Mouse (Mus musculus): ENCODE measurements around the gene Tra2b. TPM values are rescaled to one million over a fixed set of nuclear protein-coding genes. Genes with fewer than 3 reads are reported as not detected.
"Not testable (repeated sequence)": the region's sequence is repeated elsewhere in the genome, so short reads cannot be mapped to it uniquely, and the experiment has no call there.

Tra2b gene
- polyA plus RNA-seq (2014; fragmentation: Nextera tagmentation; extraction: Ambion mirVana): 266 and 290 TPM in 2 replicates

DNA sequence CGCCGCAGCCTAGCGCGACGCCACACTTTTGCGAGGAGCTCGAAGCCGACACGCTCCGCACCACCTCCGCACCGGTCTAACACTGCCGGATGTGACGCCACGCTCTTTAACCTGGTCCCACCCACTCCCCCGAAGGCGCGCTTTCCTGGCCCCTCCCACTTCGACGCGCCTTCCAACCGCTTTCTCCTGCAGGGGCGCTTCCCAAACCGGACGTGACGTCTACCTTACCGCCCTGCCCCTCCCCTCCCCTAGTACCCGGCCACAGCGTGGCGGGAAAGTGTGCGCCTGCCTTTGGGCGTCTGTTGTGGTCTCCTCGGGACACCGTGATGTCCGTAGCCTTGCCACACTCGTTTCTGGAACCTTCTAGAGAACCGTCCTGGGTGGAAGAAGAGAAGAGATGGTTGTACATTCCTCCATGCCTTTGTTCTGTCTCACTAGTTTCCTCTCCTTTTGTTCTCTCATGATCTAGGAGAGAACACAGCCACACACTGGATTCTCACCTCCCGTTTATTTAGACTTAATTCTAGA lies at the start of gene Tra2b:
Gene Tra2b (minus strand): TSS at position 157 of the 528 bp plus-strand sequence.
- 0% methylated on average over 24 of the region's 38 CpGs for WGBS
- Histone ChIP-seq H3K4me2 (ENCODE audit: low read depth, low read length) (peak within 1 kb of the TSS; percentile 66), H3K27me3 (replicated peaks; ENCODE audit: control insufficient read depth, insufficient read depth, low read length) (no peaks in the 10 kb centered on the region), H3K4me1 (ENCODE audit: control insufficient read depth, insufficient read depth, low read length) (peaks cover 10% of the 10 kb centered on the region), H3K9ac (ENCODE audit: low read depth, low read length) (peak within 1 kb of the TSS; percentile 99), H3K9me3 (ENCODE audit: control insufficient read depth, low read length) (no peaks in the 10 kb centered on the region), H3K4me3 (ENCODE audit: low read depth, low read length) (peak within 1 kb of the TSS; percentile 64), H3K27ac (replicated peaks; ENCODE audit: low read depth, low read length) (peak within 1 kb of the TSS; percentile 98), H3K36me3 (ENCODE audit: control insufficient read depth, insufficient read depth, low read length) (no peaks in the 10 kb centered on the region)
- DNase-seq (ENCODE audit: low spot score) (peak; percentile 99), ATAC-seq (ENCODE audit: low read depth) (peak; percentile 98)

DNA sequence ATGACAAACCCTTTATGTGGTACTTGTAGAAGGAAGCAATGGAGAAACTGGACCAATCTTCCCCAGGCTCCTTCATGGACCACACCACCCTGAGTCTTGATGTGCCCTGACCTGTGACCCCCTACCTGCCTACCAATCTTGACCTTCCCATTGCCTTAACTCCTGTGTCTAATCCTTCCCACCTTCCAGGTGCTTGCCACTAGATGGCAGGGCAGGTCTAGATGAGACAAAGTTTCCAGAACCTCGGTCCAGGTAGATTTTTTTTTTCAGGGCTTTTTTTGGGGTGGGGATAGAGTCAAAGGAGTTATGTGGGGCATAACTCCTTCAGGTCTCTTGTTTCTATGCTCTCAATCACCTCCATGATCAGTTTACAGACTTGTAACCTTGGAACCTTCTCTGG lies 44.8 kb upstream of the Tra2b start:
- no peak for ATAC-seq (ENCODE audit: low read depth)
- no peaks in the 10 kb centered on the region for H3K9me3 ChIP-seq (ENCODE audit: control insufficient read depth, low read length)
- no peak overlapping the region for H3K9ac ChIP-seq (ENCODE audit: low read depth, low read length)
- peak; percentile 44 for DNase-seq (ENCODE audit: low spot score)
- H3K36me3 ChIP-seq (ENCODE audit: control insufficient read depth, insufficient read depth, low read length): no peaks in the 10 kb centered on the region
- H3K4me1 ChIP-seq (ENCODE audit: control insufficient read depth, insufficient read depth, low read length): peaks cover 5% of the 10 kb centered on the region; the same call in 1 of the 2 replicates
- H3K27ac ChIP-seq (replicated peaks; ENCODE audit: low read depth, low read length): no peak overlapping the region
- H3K27me3 ChIP-seq (replicated peaks; ENCODE audit: control insufficient read depth, insufficient read depth, low read length): no peaks in the 10 kb centered on the region
- H3K4me3 ChIP-seq (ENCODE audit: low read depth, low read length): no peak overlapping the region
- H3K4me2 ChIP-seq (ENCODE audit: low read depth, low read length): no peak overlapping the region
- 19% methylated on average over 1 of the region's 1 CpGs for WGBS

DNA sequence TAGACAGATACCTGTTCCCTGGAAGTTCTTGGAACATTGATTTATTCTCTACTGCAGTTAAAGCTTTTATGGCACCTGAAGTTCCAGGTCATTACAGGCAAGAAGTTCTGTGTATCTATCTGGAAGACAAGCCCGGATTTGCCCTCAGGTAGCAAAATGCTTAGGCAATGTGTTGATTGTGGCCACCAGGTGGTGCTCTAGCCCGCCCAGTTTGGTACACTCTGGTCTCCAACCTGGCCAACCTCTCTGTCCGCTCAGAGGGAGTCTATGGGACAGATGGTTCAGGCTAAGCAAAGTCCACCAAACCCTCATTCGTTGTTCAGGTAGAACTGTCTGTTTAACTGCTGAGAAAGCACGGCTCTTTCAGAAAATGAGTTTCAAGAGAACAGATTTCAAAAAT lies 36.8 kb upstream of the Tra2b start:
- H3K4me2 ChIP-seq (ENCODE audit: low read depth, low read length): no peak overlapping the region
- H3K9me3 ChIP-seq (ENCODE audit: control insufficient read depth, low read length): no peaks in the 10 kb centered on the region
- no peak overlapping the region for H3K9ac ChIP-seq (ENCODE audit: low read depth, low read length)
- no peaks in the 10 kb centered on the region for H3K36me3 ChIP-seq (ENCODE audit: control insufficient read depth, insufficient read depth, low read length)
- H3K27ac ChIP-seq (replicated peaks; ENCODE audit: low read depth, low read length): no peak overlapping the region
- WGBS: 25% methylated on average over 5 of the region's 5 CpGs
- H3K4me3 ChIP-seq (ENCODE audit: low read depth, low read length): no peak overlapping the region
- no peak; the same call in 1 of the 2 replicates for ATAC-seq (ENCODE audit: low read depth)
- H3K27me3 ChIP-seq (replicated peaks; ENCODE audit: control insufficient read depth, insufficient read depth, low read length): no peaks in the 10 kb centered on the region
- peak; percentile 60 for DNase-seq (ENCODE audit: low spot score)
- H3K4me1 ChIP-seq (ENCODE audit: control insufficient read depth, insufficient read depth, low read length): peaks cover 5% of the 10 kb centered on the region; the same call in 1 of the 2 replicates

DNA sequence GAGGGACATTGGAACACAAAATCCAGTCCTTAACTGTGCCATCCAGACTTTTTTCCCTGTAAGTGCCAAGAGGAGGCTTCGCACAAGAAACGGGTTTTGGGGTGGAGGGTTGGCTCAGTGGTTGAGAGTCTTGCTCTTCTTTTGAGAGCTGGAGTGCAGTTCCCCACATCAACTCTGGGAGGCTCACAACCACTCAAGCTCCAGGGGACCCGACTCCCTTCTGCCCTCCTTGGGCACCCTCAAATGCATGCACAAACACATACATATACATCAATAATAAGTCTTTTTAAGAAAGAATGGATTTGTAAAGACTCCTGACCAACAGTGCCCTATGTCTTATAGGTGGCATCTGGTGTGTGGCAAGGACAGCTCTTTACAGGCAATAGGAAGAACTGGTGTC lies 35.6 kb upstream of the Tra2b start:
- Histone ChIP-seq H3K27me3 (replicated peaks; ENCODE audit: control insufficient read depth, insufficient read depth, low read length) (no peaks in the 10 kb centered on the region), H3K4me3 (ENCODE audit: low read depth, low read length) (no peak overlapping the region), H3K4me1 (ENCODE audit: control insufficient read depth, insufficient read depth, low read length) (no peaks in the 10 kb centered on the region), H3K27ac (replicated peaks; ENCODE audit: low read depth, low read length) (no peak overlapping the region), H3K4me2 (ENCODE audit: low read depth, low read length) (no peak overlapping the region), H3K9me3 (ENCODE audit: control insufficient read depth, low read length) (no peaks in the 10 kb centered on the region), H3K9ac (ENCODE audit: low read depth, low read length) (no peak overlapping the region), H3K36me3 (ENCODE audit: control insufficient read depth, insufficient read depth, low read length) (no peaks in the 10 kb centered on the region)
- DNase-seq (ENCODE audit: low spot score) (no peak), ATAC-seq (ENCODE audit: low read depth) (no peak)
- WGBS: 68% methylated on average over 3 of the region's 3 CpGs

DNA sequence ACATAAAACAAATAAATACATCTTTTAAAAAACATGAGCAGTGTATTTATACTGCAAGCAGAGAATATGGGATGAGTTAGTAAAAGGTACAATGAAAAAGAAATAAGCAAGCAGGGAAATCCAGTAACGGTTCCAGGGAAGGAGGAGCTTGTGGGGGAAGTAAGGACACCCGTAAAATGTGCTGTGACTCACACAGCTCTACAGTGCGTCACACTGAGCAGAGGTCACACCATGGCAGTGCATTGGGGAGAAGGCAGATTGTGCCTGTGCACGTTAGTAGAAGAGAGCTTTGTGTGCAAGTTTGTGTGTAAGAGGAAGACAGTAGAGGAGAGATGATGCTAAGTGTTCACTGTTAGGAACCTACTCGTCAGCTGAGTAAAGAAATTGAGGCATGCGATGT lies 31.1 kb upstream of the Tra2b start:
- no peak for DNase-seq (ENCODE audit: low spot score)
- H3K27ac ChIP-seq (replicated peaks; ENCODE audit: low read depth, low read length): no peak overlapping the region
- no peak for ATAC-seq (ENCODE audit: low read depth)

DNA sequence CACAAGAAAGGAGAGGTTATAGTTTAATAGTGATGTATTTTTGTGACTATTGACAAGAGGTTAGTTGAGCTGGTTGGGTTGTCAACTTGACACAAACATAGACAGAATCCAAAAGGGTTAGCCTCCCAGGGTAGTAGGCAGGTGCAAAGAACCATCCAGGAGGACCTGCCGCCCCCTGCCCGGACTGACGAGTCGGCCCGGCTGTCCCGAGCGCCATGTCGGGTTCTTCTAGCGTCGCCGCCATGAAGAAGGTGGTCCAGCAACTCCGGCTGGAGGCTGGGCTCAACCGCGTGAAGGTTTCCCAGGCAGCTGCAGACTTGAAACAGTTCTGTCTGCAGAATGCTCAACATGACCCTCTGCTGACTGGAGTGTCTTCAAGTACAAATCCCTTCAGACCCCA lies 29.0 kb upstream of the Tra2b start:
- H3K4me3 ChIP-seq (ENCODE audit: low read depth, low read length); DNase-seq (ENCODE audit: low spot score): not testable (repeated sequence)
- 88% methylated on average over 9 of the region's 14 CpGs for WGBS

More for the DNA sequence above, 31.1 kb upstream of the Tra2b start:
- WGBS: 64% methylated on average over 6 of the region's 6 CpGs
- H3K4me1 ChIP-seq (ENCODE audit: control insufficient read depth, insufficient read depth, low read length): no peaks in the 10 kb centered on the region
- no peaks in the 10 kb centered on the region for H3K9me3 ChIP-seq (ENCODE audit: control insufficient read depth, low read length)
- no peak overlapping the region for H3K4me2 ChIP-seq (ENCODE audit: low read depth, low read length)
- no peak overlapping the region for H3K9ac ChIP-seq (ENCODE audit: low read depth, low read length)
- H3K27me3 ChIP-seq (replicated peaks; ENCODE audit: control insufficient read depth, insufficient read depth, low read length): no peaks in the 10 kb centered on the region
- H3K4me3 ChIP-seq (ENCODE audit: low read depth, low read length): no peak overlapping the region
- H3K36me3 ChIP-seq (ENCODE audit: control insufficient read depth, insufficient read depth, low read length): no peaks in the 10 kb centered on the region

DNA sequence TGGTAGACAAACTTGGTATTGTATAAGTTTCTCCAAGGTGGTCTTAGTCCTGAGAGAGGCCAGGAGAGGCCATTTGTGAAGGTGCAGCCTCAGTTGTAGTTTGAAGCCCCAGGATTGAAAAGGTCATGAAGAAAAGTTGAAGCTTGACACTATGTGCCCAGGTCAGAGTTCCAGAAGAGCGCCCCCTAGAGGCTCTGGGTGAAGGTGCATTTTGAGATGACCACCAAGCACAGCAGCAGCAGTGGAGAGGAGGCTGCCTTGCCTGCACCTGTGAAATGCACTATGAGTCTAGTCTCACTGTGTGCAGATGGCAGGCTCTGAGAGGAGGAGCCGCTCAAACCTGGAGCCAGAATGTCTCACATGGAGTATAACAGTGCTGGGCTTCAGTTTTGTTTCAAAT lies 27.8 kb upstream of the Tra2b start:
- no peak overlapping the region for H3K4me3 ChIP-seq (ENCODE audit: low read depth, low read length)
- ATAC-seq (ENCODE audit: low read depth) (no peak), DNase-seq (ENCODE audit: low spot score) (no peak)
- no peaks in the 10 kb centered on the region for H3K27me3 ChIP-seq (replicated peaks; ENCODE audit: control insufficient read depth, insufficient read depth, low read length)
- H3K27ac ChIP-seq (replicated peaks; ENCODE audit: low read depth, low read length): no peak overlapping the region
- H3K4me1 ChIP-seq (ENCODE audit: control insufficient read depth, insufficient read depth, low read length): no peaks in the 10 kb centered on the region
- H3K9me3 ChIP-seq (ENCODE audit: control insufficient read depth, low read length): peaks cover 6% of the 10 kb centered on the region; the same call in 1 of the 2 replicates
- no peak overlapping the region for H3K9ac ChIP-seq (ENCODE audit: low read depth, low read length)
- no peaks in the 10 kb centered on the region for H3K36me3 ChIP-seq (ENCODE audit: control insufficient read depth, insufficient read depth, low read length)
- 55% methylated on average over 2 of the region's 2 CpGs for WGBS
- no peak overlapping the region for H3K4me2 ChIP-seq (ENCODE audit: low read depth, low read length)

More for the DNA sequence above, 29.0 kb upstream of the Tra2b start:
- not testable (repeated sequence) for H3K9me3 ChIP-seq (ENCODE audit: control insufficient read depth, low read length); H3K27me3 ChIP-seq (replicated peaks; ENCODE audit: control insufficient read depth, insufficient read depth, low read length); H3K36me3 ChIP-seq (ENCODE audit: control insufficient read depth, insufficient read depth, low read length); H3K4me2 ChIP-seq (ENCODE audit: low read depth, low read length); H3K4me1 ChIP-seq (ENCODE audit: control insufficient read depth, insufficient read depth, low read length); ATAC-seq (ENCODE audit: low read depth); H3K9ac ChIP-seq (ENCODE audit: low read depth, low read length); H3K27ac ChIP-seq (replicated peaks; ENCODE audit: low read depth, low read length)

DNA sequence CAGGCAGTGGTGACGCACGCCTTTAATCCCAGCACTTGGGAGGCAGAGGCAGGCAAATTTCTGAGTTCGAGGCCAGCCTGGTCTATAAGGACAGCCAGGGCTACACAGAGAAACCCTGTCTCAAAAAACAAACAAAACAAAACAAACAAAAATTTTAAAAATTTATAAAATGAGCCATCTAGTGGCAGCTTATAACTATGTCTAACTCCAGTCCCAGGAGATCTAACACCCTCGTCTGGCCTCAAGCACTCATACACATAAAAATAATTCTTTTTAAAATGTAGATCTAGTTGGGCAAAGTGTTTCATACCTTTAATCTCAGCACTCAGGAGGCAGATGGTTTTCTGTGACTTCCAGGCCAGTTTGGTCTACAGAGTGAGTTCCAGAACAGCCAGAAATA lies 26.6 kb upstream of the Tra2b start:
- H3K4me1 ChIP-seq (ENCODE audit: control insufficient read depth, insufficient read depth, low read length): no peaks in the 10 kb centered on the region
- H3K36me3 ChIP-seq (ENCODE audit: control insufficient read depth, insufficient read depth, low read length): no peaks in the 10 kb centered on the region
- no peak overlapping the region for H3K4me3 ChIP-seq (ENCODE audit: low read depth, low read length)
- no peak overlapping the region for H3K4me2 ChIP-seq (ENCODE audit: low read depth, low read length)
- H3K27ac ChIP-seq (replicated peaks; ENCODE audit: low read depth, low read length): no peak overlapping the region
- DNase-seq (ENCODE audit: low spot score) (no peak), ATAC-seq (ENCODE audit: low read depth) (no peak)
- H3K9ac ChIP-seq (ENCODE audit: low read depth, low read length): no peak overlapping the region
- 86% methylated on average over 4 of the region's 4 CpGs for WGBS
- H3K27me3 ChIP-seq (replicated peaks; ENCODE audit: control insufficient read depth, insufficient read depth, low read length): no peaks in the 10 kb centered on the region
- H3K9me3 ChIP-seq (ENCODE audit: control insufficient read depth, low read length): peaks cover 6% of the 10 kb centered on the region; the same call in 1 of the 2 replicates

DNA sequence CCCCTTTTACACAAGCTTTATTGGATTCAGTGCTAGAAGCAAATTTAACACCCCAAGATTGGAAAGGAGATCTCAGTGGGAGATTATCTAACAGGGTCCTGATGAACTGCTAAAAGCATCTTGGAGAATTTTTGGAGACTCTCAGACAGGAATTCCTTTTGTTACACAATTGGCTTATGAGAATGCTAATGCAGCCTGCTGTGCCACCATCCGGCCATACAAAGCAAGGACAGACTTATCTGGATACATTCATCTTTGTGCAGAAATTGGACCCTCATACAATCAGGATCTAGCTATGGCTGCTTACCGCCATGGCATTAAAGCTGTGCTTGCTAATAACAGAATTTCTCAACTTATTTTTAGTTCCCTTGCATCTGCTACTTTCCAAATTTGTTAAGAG lies 23.8 kb upstream of the Tra2b start:
- Histone ChIP-seq H3K4me1 (ENCODE audit: control insufficient read depth, insufficient read depth, low read length) (no peaks in the 10 kb centered on the region), H3K4me3 (ENCODE audit: low read depth, low read length) (no peak overlapping the region), H3K27ac (replicated peaks; ENCODE audit: low read depth, low read length) (no peak overlapping the region), H3K36me3 (ENCODE audit: control insufficient read depth, insufficient read depth, low read length) (no peaks in the 10 kb centered on the region), H3K9ac (ENCODE audit: low read depth, low read length) (no peak overlapping the region), H3K9me3 (ENCODE audit: control insufficient read depth, low read length) (peaks cover 6% of the 10 kb centered on the region; the same call in 1 of the 2 replicates), H3K27me3 (replicated peaks; ENCODE audit: control insufficient read depth, insufficient read depth, low read length) (no peaks in the 10 kb centered on the region), H3K4me2 (ENCODE audit: low read depth, low read length) (no peak overlapping the region)
- no peak for ATAC-seq (ENCODE audit: low read depth)
- no peak for DNase-seq (ENCODE audit: low spot score)
- 62% methylated on average over 2 of the region's 2 CpGs for WGBS

All from embryonic facial prominence, embryonic 14.5 days (tissue).